Mouse (Mus musculus): ENCODE measurements around the gene Atp10a.

- no peak for TF ChIP-seq CTCF (conservative IDR thresholded peaks at IDR 0.05; ENCODE audit: insufficient read depth, insufficient read length, low read depth, low read length)
- TF ChIP-seq POLR2A (IDR thresholded peaks at IDR 0.05; ENCODE audit: low read depth, low read length), result no peak
These were observed 74.2 kb downstream of the Atp10a start for GRCm38 (mm10) chr7:58730201-58730600.
